Mouse (Mus musculus) naive thymus-derived CD4-positive, alpha-beta T cell, adult 2 months (primary cell): Measurements from ENCODE around the gene Nlgn2.
A peak's percentile ranks its signal among the peaks of the same experiment; 100 is the strongest.

ENCODE experiments used
- DNase-seq: peaks from one replicate; pipeline ENCODE4 v3.0.0-alpha.2; 2011; ENCODE audit warnings: low read depth

Nlgn2 gene

GRCm38 (mm10) chr11:69837604-69837951 is at the start of gene Nlgn2:
Nlgn2 (minus strand) TSS chr11:69837784.
- DNase-seq, result no peak

DNA sequence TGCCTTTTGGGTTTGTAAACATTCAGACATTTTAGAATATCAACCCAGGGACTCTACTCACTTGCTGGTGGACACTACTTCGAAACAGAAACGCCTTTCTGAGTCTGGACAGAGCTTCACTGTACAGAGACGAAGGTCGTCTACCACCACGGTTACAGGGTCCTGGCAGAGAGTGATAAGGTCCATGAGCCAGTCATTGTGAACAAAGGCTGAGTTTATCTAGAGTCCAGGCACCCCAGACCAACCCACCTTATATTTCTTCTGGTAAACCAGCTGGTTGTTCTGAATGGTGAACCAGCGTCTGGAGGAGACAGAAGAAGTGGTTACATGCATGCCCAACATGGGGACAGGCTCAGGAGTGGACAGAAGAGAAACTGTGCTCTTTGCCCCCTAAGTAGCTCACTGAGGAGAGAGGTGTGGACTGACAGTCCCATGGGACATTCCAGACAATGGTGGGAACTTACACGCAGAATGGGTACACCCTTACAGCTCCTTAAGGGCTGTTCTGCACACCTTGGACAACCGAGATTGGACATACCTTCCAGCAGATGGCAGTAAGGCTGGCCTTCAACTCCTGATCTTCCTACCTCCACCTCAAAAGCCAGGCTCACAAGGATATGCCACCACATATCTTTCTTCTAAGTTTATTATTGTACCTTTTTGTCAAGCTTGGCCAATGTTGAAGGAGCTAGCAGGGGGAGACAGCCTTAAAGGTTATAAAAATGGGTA is 49.5 kb upstream of the Nlgn2 start:
- no peak for DNase-seq

DNA sequence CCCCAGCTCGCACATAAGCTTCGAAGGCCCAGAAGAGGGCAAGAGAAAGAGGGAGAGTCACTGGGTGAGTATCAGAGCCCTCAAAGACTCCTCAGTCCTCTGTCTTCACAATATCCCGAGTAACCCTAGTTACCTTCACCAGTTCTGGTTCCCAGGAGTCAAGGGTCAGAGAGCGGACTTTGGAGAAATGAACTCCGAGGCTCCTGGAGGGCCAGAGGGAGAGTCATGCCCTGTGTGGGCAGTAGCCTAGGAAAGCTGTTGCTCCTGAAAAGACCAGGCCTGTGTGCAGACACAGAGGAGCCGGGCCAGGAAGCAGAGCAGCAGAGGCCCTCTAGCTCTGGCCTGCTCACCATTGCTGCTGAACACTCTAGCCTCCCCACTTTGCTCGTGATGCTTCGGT is 47.1 kb upstream of the Nlgn2 start:
- DNase-seq, result no peak

DNA sequence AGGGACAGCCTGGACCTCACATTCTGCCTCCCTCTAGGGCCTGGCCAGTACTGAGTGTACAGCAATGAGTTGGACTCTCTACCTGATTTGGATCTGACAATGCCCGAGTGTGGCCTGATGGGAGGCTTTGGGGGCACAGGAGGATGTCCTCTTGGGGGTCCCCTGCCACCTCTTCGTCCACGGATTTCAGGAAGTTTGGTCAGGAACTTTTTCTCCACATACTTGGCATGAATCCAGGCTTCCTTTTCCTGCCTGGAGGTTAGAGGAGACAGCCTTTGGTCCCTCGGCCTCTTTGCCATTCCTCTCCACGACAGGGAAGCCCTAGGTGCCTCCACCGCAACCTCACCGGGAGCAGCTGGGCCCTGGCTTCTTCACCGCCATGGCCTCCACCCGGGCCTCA is 46.7 kb upstream of the Nlgn2 start:
- no peak for DNase-seq

GRCm38 (mm10) chr11:69883527-69884151 is 46.1 kb upstream of the Nlgn2 start:
- no peak for DNase-seq

- DNase-seq, result peak; percentile 79
Observed at GRCm38 (mm10) chr11:69883066-69883465, 45.5 kb upstream of the Nlgn2 start.

- DNase-seq, result no peak
Observed at GRCm38 (mm10) chr11:69881787-69882670, 44.4 kb upstream of the Nlgn2 start.

- peak; percentile 76 for DNase-seq
Observed at GRCm38 (mm10) chr11:69880853-69881603, 43.4 kb upstream of the Nlgn2 start, which contains the start of gene Kctd11. Kctd11 (minus strand) TSS chr11:69881406.

- DNase-seq, result peak; percentile 80
Observed at GRCm38 (mm10) chr11:69880506-69880852, 42.9 kb upstream of the Nlgn2 start.

GRCm38 (mm10) chr11:69879711-69880110 is 42.1 kb upstream of the Nlgn2 start:
- DNase-seq, result no peak

DNA sequence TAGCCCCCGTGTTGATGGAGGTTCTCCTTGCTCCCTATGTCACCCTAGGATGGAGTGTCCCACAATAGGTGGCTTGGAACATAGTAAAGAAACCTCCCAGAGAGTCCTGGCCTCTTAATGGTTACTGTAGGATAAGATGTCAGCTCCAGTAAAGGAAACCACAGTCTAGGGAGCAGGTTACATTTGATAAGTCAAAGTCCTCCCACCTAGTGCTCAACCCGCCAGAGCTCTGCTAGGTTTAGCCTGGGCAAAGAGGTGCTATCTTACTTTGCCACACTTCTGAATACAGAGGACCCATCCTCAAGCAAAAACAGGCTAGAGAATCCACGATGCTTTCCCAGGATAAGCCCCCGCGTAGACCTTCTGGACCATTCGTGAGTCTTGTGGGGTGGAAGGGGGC is 41.4 kb upstream of the Nlgn2 start:
- no peak for DNase-seq

GRCm38 (mm10) chr11:69878399-69878798 is 40.8 kb upstream of the Nlgn2 start:
- no peak for DNase-seq

DNA sequence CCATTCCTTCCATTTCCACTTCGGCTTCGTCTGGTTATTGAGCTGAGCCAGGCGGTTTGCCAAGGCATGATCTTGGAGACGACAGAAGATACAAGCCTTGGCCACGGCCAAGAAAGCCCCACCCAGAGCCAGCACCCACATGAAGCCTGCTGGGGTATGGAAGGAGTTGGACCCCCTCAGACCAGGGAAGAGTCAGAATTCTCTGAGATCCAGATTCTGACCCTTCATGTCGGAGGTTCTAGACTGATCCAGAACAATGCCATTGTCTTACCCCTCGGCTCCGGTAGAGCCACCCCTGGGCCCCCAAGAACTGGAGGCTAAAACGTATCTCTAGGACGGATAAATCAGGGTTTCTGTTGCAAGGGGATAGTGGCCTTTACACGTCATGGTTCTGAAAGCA is 40.3 kb upstream of the Nlgn2 start, which contains the start of gene Tmem95:
Gene Tmem95 (minus strand): TSS at position 141 of the 400 bp plus-strand sequence.
- no peak for DNase-seq

GRCm38 (mm10) chr11:69876867-69877266 is 39.3 kb upstream of the Nlgn2 start:
- peak; percentile 93 for DNase-seq

DNA sequence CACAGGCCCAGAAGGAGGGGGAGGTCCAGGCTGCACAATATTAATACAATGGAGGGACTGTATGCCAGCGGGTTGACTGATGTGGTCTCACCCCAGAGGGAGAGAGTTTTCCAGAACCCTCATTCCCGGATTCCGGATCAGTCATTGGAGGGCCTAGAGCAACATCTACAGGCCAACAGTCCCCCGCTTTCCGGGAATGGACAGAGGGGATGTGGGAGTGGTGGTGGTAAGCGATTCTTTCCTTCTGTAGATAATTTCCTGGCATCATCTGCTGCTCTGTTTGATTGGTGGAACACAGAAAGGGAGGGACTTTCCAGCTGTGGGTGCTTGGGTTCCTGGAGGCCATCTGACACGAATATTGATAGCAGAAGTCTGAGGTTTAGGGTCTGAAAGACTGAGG is 38.6 kb upstream of the Nlgn2 start:
- DNase-seq, result peak; percentile 45

- no peak for DNase-seq
Observed at GRCm38 (mm10) chr11:69872451-69872850, 34.9 kb upstream of the Nlgn2 start.

DNA sequence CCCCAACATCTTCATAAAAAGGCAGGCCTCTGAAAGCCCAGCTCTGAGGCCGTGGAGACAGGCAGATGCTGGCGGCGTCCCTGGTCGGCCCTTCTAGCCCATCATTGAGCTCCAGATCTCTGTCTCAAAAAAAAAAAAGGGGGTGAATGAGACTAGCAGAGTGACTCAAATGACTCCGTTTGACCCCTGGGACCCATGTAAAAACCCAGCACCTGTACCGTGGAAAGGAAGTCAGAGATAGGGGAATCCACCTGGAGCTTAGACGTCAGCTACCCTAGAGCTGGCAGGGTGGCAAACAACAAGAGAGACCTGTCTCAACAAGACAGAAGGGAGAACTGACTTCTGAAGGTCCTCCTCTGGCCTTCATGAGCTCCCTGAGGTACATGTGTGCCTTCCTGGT is 34.2 kb upstream of the Nlgn2 start:
- no peak for DNase-seq

DNA sequence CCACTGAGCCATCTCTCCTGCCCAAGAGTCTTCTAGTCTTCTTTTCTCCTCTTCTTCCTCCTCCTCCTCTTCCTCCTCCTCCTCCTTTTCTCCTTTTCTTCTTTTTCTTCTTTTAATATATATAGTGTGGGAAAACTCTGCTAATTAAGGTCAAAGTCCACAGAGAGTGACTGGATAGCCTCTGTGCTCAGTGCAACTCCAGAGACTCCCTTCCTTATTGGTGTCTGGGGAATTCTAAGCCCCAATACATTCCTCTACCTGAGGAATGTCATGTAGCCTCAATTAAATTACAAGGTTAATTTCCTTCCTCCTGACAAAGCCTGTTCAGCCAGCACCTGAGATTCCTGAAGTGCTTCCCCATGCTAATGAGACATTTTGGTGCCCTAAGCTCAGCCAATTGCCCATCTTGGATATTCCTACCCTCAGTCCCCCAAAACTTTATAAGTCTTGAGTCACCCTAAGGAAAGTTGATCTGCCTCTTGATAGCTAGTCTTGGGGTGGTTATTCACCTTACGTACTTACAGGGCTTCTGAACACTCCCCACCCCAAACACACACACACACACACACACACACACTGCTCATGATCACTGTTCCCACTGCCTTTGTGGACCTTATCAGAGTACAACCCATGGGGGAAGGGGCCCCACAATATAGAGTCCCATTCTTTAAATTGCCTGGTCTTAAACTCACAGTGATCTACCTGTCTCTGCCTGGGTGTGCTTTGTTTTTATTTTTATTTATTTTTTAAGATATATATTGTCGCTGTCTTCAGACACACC is 32.9 kb upstream of the Nlgn2 start:
- no peak for DNase-seq

DNA sequence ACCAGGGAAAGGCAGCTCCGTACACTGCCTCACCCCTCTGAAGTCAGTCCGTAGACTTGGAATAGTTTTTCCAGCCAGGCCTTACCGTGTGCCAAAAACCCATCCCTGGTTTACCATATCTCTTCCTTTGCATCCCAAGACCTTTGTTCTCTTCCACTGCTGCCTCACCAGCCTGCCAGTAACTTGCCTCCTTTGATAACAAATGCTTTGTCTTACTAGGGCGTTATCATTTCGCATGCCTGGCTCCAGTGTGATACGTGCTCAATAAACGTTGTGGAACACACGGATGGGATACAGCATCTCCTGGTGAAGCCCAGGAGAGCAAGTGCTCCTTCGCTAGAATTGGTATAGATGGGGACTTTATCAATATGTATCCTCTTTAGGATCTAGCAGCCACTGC is 29.8 kb upstream of the Nlgn2 start:
- DNase-seq, result no peak

GRCm38 (mm10) chr11:69865561-69865960 is 28.0 kb upstream of the Nlgn2 start:
- no peak for DNase-seq

DNA sequence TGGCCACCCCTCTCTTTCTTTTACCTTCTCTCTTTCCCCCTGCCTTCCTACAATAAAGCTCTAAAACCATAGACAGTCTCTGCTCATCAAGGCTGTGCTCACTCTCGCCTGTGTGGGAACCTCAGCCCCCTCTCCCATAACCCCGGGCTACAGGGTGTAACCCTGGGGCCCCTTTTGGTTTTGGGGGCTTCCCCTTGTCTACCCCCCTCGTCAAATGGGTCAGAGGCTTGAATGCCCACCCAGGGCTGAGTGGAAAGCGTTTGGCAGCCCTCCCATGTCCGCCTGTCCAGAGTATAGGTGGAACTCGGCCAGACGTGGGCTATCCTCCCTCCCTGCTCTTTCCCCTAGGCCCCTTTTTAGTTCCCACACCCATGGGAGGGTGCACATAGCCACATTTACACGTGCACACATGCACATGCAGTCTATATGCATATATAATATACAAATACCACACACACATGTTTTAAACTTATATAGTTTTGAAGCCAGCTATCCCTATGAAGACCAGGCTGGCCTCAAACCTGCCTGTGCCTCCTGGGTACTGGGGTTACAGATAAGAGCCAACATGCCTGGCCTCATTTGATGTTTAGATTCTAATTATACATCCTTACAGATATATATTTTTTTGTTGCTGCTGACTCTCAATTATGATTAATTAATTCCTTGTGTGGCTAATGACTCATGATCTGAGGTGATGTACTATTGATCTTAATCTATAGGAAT is 26.7 kb upstream of the Nlgn2 start:
- no peak for DNase-seq
